Mouse (Mus musculus) thymus, postnatal 0 days (tissue): Measurements from ENCODE around the gene Eif2ak1. TPM values are rescaled to one million over a fixed set of nuclear protein-coding genes. Genes with fewer than 3 reads are reported as not detected.
"Not testable (repeated sequence)": the region's sequence is repeated elsewhere in the genome, so short reads cannot be mapped to it uniquely, and the experiment has no call there.

Experiments
- DNase-seq: peaks from one replicate; pipeline ENCODE4 v3.0.0-alpha.2; 2015; ENCODE audit warnings: low spot score
- polyA plus RNA-seq: library from polyadenylated mRNA; unstranded; fragments of >200 nt; fragmentation: Nextera tagmentation; extraction: Ambion mirVana; gene quantifications from 2 replicates; pipeline ENCODE4 v1.2.1, GENCODE M21; 2015

Eif2ak1 gene
- 30.3 and 30.9 TPM in 2 replicates for polyA plus RNA-seq

GRCm38 (mm10) chr5:143817116-143817930, at the start of gene Eif2ak1:
Gene Eif2ak1, plus strand, starts transcription at chr5:143817788.
- DNase-seq = peak; percentile 95

DNA sequence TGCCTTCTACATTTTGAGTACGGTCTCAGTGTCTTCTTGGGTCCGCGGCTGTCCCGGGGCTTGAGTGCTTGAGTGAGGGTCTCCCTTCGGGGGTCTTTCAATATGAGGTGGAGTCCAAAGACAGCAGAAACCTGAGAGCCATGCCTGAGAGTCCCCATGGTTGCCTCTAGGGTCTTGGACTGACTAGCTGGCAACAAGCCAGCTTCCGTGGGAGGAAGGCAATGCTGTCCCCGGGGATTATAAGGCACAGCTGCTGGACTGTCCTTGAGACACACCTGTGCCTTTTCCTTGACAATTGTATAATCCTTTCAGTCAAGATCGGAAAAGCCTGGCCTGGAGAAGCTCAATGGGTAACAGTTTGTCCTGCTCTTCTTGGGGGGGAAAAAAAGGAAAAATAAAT, 35.6 kb upstream of the Eif2ak1 start:
- no peak for DNase-seq

DNA sequence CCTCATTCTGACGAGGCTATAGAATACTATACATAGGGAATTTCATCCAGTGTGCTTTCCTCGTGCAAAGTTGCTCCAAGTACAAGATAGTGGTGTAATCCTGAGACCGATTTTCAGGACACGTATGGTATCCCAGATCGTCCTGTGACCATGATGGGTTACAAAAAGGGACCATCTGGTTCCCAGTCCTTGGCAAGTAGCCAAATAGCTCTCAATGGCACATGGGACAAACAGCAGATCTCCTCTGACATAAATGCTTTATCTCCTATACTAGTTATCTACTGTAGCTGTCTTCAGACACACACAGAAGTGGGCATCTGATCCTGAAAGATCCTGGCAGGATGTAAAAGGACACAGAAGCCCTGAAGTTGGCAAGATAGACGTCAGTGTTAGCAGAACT, 32.2 kb upstream of the Eif2ak1 start:
- no peak for DNase-seq

DNA sequence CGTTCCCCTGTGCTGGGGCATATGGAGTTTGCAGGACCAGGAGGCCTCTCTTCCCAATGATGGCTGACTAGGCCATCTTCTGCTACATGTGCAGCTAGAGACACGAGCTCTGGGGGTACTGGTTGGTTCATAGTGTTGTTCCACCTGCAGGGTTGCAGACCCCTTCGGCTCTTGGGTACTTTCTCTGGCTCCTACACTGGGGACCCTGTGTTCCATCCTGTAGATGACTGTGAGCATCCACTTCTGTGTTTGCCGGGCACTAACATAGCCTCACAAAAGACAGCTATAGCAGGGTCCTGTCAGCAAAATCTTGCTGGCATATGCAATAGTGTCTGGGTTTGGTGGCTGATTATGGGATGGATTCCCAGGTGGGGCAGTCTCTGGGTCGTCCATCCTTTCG, 16.4 kb upstream of the Eif2ak1 start:
- not testable (repeated sequence) for DNase-seq

GRCm38 (mm10) chr5:143804056-143804765, 13.4 kb upstream of the Eif2ak1 start:
- no peak for DNase-seq

- DNase-seq = no peak
Observed at GRCm38 (mm10) chr5:143807268-143807667, 10.3 kb upstream of the Eif2ak1 start.

- DNase-seq = no peak
Observed at GRCm38 (mm10) chr5:143809421-143810090, 8.0 kb upstream of the Eif2ak1 start.

GRCm38 (mm10) chr5:143811653-143812052, 5.9 kb upstream of the Eif2ak1 start:
- DNase-seq = no peak

- DNase-seq = no peak
Observed at GRCm38 (mm10) chr5:143814626-143815025, 3.0 kb upstream of the Eif2ak1 start.

DNA sequence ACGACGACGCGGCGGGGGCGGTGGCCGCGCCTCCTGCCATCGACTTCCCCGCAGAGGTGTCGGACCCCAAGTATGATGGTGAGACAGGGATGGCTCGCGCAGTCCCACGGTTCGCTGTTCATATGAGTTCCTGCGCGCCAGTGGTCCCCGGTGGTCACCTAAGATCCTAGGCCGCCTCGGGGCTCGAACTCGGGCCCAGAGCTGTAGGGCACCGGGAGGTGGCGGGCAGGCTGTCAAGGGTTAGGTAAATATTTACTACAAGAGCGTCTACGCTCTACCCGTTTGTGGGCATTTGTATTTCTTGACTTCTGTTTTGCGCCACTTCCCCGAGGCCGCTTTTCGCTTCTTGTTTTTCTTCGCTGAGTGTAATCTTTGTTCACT, 333 bp downstream of the Eif2ak1 start:
- DNase-seq = no peak

- DNase-seq = no peak
Observed at GRCm38 (mm10) chr5:143818461-143818860, 873 bp downstream of the Eif2ak1 start.

DNA sequence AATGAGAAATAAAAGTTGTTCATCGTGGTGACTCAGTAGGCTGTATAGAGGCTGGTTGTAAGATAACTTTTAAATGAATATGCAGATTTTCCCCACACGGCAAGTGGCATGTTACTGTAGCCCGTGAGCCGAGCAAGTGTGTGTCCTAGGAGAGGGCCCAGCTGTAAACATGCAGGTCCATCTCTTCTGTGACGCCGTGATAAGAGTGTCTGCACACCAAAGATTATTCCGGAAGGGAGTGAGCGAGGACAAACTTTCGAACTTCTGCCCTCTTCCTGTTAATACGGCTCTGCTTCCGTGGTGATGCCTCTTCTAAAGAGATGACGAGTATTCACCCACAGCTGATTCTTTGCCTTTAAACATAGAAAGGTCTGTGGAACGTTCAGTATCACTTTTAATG, 1.4 kb downstream of the Eif2ak1 start:
- DNase-seq = no peak

DNA sequence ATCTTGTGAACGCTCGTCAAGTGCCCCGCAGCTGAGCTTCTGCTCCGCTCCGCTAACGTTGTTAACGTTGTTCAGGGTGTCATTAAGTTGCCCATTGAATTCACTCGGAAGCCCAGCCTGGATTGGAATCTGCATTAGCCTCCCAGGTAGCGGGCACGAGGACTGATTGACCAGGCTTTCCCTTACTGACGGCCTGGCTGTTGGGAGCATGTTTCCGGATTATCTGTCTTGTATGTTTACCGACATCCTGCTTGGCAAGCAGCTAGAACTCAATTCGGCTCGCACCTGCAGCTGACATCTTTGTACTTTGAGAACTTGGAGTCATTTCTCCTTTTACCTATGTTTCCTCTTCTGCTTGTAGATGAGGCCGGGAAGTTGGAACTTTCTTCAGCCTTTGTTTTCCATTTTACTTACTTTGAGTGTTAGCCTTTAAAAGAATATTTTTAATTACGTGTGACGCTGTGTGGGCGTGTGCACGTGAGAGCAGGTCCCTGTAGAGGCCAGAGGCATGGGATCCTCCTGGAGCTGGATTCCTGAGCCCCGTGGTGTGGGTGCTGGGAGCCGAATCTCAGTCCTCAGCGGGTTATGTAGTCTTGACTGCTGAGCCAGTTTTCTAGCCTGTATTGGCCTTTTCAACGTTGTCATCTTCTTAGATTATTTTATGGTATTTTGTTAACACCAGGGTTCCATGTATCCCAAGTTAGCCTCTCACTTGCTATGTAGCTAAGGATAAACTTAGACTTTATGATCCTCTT, 2.5 kb downstream of the Eif2ak1 start:
- DNase-seq = no peak

GRCm38 (mm10) chr5:143820820-143821219, 3.2 kb downstream of the Eif2ak1 start:
- DNase-seq = no peak

GRCm38 (mm10) chr5:143871547-143872169, 54.1 kb downstream of the Eif2ak1 start:
- DNase-seq = no peak

GRCm38 (mm10) chr5:143874571-143874970, 57.0 kb downstream of the Eif2ak1 start:
- no peak for DNase-seq

DNA sequence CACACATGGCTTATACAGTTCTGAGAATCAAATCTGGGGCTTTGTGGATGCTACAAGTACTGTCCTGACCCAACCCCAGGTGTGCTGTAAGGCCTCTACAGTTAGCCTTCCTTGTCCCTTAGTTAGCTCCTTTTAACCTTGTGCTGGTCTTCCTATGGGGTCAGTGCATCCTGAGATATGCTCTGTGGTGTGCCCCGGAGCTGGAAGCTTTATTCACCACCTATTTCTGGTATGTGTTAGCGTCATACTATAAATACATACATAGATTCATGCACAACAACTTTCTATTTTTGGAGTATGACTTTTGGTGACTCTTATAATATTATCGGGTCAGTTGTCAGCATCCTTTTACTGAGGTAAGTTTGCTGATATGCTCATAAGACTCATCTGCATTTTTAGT, 67.7 kb downstream of the Eif2ak1 start:
- no peak for DNase-seq

DNA sequence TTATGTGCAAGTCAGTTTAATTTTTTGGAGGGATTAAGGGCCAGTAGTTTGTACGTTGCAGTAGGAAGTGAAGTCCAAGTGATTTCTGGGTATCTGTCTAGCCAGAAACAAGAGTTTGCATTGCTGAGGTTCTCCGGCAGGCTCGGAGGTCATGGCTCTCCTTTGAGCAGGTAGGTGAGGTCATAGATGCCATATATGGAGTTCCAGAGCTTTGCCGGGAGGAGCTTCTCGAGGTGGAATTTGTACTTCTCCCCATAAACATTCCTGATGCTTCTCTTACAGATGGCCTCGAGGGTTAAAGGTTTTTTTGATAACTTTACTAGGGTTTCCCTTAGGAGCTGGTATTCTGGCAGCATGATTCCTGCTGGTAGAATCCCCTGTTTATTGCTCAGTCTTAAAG, 73.2 kb downstream of the Eif2ak1 start:
- DNase-seq = no peak

DNA sequence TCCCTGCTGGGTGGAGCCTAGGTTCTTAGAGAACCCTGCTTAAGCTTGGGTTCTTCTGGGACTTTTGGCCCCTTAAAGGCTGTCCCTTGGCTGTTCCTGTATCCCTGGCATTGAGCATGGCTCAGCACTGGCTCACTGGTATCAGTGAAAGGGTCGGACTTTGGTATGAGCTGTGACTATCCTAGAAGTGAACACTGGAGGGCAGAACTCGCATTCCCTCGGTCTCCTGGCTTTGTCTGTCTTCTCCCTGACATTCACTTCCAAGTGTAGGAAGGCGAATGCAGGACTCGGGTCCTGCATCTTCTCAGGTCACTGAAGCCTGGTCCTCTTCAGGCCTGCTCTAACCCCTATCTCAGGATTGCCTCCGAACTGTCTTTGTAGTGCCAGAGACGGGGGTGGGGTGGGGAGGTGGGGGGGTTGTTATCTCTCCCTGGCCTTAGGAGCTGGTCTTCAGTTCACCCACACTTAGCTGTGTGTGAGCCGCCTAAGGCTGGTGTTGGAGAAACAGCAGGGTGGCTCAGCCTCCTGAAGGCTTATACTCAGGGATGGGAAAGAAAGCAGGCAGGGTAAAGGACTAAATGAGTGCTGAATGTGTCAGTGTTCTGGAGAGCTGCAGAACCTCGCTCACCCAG, 74.8 kb downstream of the Eif2ak1 start:
- no peak for DNase-seq

- no peak for DNase-seq
Observed at GRCm38 (mm10) chr5:143893396-143893795, 75.8 kb downstream of the Eif2ak1 start.
